In the genomic region with DNA sequence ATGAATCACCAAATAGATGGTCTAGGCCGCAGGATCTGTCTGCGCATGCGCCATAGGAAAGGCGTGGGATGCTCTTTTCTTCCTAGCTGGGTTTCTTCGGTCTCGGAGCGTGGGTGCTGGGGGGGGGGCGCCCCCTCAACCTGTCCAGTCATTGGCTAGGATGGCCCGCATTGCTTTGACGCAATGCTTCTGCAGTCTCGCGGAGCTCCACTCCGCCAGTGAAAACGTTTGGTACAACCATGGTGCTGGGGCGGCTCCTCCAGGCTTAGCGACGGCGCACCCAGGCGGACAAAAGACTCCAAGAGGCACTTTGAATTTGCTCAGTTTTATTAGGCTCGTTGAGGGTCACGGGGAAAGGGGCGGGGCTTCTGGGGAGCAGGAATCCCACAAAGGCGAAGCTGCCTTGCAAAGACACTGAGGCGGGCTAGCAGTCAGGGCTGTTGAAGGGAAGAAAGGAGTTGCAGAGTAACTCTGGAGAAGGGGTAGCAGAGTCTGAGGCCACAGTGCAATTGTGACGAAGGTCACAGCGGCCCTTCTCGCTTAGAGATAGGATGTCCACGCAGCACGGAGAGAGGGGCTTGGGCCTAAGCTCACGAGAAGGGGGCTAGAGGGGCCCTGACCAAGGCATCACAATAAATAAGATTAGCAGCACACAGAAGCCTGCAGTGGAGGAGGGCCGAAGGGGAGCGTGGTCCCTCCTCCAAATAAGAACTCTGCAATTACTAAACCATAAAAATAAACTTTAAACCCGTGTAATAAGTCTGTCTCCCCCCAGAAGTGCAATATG, we compare ENCODE assay signal across 9 mouse cellular contexts. TPM values are rescaled to one million over a fixed set of nuclear protein-coding genes. Genes with fewer than 3 reads are reported as not detected.
DNase-seq lines count a peak whose midpoint lies in the region; ATAC-seq and TF ChIP-seq lines count a peak whose summit lies in the region.
"Had no signal": no experiment of that assay in that cellular context is flagged by ENCODE, and none has a peak within 500 bp of the region (broad histone marks: within the 10 kb centered on the region; RNA-seq: fewer than 3 reads in every experiment).

No protein-coding gene starts in this region.

- H3K27ac ChIP-seq in bone marrow macrophage, adult 2 months (ENCODE audit: insufficient read depth, low read depth, low read length) = peak overlapping the region; percentile 86
- H3K27ac ChIP-seq in embryonic facial prominence, embryonic 15.5 days (replicated peaks) = peak overlapping the region; percentile 92
- peak overlapping the region; percentile 95 for H3K27ac ChIP-seq in limb, embryonic 12.5 days
- H3K27ac ChIP-seq in midbrain, embryonic 14.5 days (replicated peaks; ENCODE audit: low read depth, low read length) = peak overlapping the region; percentile 96

- H3K27me3 ChIP-seq in embryonic facial prominence, embryonic 15.5 days = peaks cover 13% of the 10 kb centered on the region; the same call in 1 of the 2 replicates
- peaks cover 49% of the 10 kb centered on the region for H3K27me3 ChIP-seq in limb, embryonic 12.5 days
- 0 out of 2 replicates have a peak, but pooled peaks cover 9% of the 10 kb centered on the region for H3K27me3 ChIP-seq in midbrain, embryonic 14.5 days (ENCODE audit: control insufficient read depth, insufficient read depth, low read length)

- no peak for TF ChIP-seq POLR2A in bone marrow macrophage, adult 2 months (IDR thresholded peaks at IDR 0.05; ENCODE audit: borderline replicate concordance, low read depth, low read length)

- peak overlapping the region; percentile 44 for H3K4me2 ChIP-seq in embryonic facial prominence, embryonic 15.5 days (replicated peaks)
- H3K4me2 ChIP-seq in limb, embryonic 12.5 days = peak overlapping the region; percentile 52
- H3K4me2 ChIP-seq in midbrain, embryonic 14.5 days (ENCODE audit: low read length) = peak overlapping the region; percentile 56

- H3K4me3 ChIP-seq in bone marrow macrophage, adult 2 months (ENCODE audit: insufficient read depth, low read length) = peak overlapping the region; percentile 56
- H3K4me3 ChIP-seq in embryonic facial prominence, embryonic 15.5 days (replicated peaks) = peak overlapping the region; percentile 35
- H3K4me3 ChIP-seq in limb, embryonic 12.5 days (replicated peaks) = peak overlapping the region; percentile 24
- H3K4me3 ChIP-seq in midbrain, embryonic 14.5 days (replicated peaks; ENCODE audit: low read depth, low read length) = peak overlapping the region; percentile 26

- DNase-seq in A20 (ENCODE audit: low read depth, low spot score) = peak; percentile 86
- peak; percentile 90 for DNase-seq in heart, adult 8-10 months (ENCODE audit: low spot score)
- peak; percentile 92 to 94 for DNase-seq in kidney, adult 8-10 months
- DNase-seq in midbrain, embryonic 14.5 days = peak; percentile 94
- DNase-seq in spleen, adult 12 weeks (ENCODE audit: low spot score) = peak; percentile 54

- peaks cover 3% of the 10 kb centered on the region; the same call in 1 of the 2 replicates for H3K36me3 ChIP-seq in embryonic facial prominence, embryonic 15.5 days
- peaks cover 23% of the 10 kb centered on the region; the same call in 1 of the 2 replicates for H3K36me3 ChIP-seq in limb, embryonic 12.5 days
- peaks cover 20% of the 10 kb centered on the region for H3K36me3 ChIP-seq in midbrain, embryonic 14.5 days (ENCODE audit: control insufficient read depth, insufficient read depth, low read length)

- peak; percentile 99 for ATAC-seq in embryonic facial prominence, embryonic 15.5 days (ENCODE audit: insufficient number of reproducible peaks, low FRiP score, low TSS enrichment, low read depth)
- peak; percentile 99 for ATAC-seq in limb, embryonic 12.5 days (ENCODE audit: insufficient number of reproducible peaks, insufficient read depth, low FRiP score, low TSS enrichment, low read depth)
- peak; percentile 99 for ATAC-seq in midbrain, embryonic 14.5 days (ENCODE audit: low FRiP score, low TSS enrichment)

- H3K9ac ChIP-seq in embryonic facial prominence, embryonic 15.5 days = peak overlapping the region; percentile 39; the same call in 1 of the 2 replicates
- H3K9ac ChIP-seq in limb, embryonic 12.5 days (replicated peaks) = peak overlapping the region; percentile 52; the same call in 1 of the 2 replicates
- H3K9ac ChIP-seq in midbrain, embryonic 14.5 days (replicated peaks; ENCODE audit: low read length) = peak overlapping the region; percentile 63; the same call in 1 of the 2 replicates

- WGBS in embryonic facial prominence, embryonic 15.5 days = 11% methylated on average over 33 of the region's 33 CpGs
- WGBS in limb, embryonic 12.5 days = 13% methylated on average over 33 of the region's 33 CpGs
- 14% methylated on average over 33 of the region's 33 CpGs for WGBS in midbrain, embryonic 14.5 days

- H3K4me1 ChIP-seq in bone marrow macrophage, adult 2 months (ENCODE audit: control insufficient read depth, insufficient read depth, low read length) = peaks cover 12% of the 10 kb centered on the region
- no peaks in the 10 kb centered on the region for H3K4me1 ChIP-seq in embryonic facial prominence, embryonic 15.5 days
- 0 out of 2 replicates have a peak, but pooled peaks cover 7% of the 10 kb centered on the region for H3K4me1 ChIP-seq in limb, embryonic 12.5 days (replicated peaks)
- H3K4me1 ChIP-seq in midbrain, embryonic 14.5 days (ENCODE audit: control insufficient read depth, insufficient read depth, low read length) = peaks cover 16% of the 10 kb centered on the region; the same call in 1 of the 2 replicates

- no peaks in the 10 kb centered on the region for H3K9me3 ChIP-seq in embryonic facial prominence, embryonic 15.5 days (replicated peaks)
- no peaks in the 10 kb centered on the region for H3K9me3 ChIP-seq in limb, embryonic 12.5 days
- no peaks in the 10 kb centered on the region for H3K9me3 ChIP-seq in midbrain, embryonic 14.5 days (ENCODE audit: control insufficient read depth, low read length)
- H3K9me3 ChIP-seq: G1E had no signal

- no peak for TF ChIP-seq CTCF in bone marrow macrophage, adult 2 months (IDR thresholded peaks at IDR 0.05; ENCODE audit: low read depth, low read length)

RNA-seq across cellular contexts. Expression of a gene that starts 5.5 kb away (rescaled TPM):
- 23.6 and 32.4 TPM in 2 replicates for polyA plus RNA-seq in bone marrow macrophage, adult 2 months (2012; ENCODE audit: insufficient read depth, insufficient read length, missing spikeins)
- polyA plus RNA-seq in embryonic facial prominence, embryonic 15.5 days (2015; fragmentation: Nextera tagmentation; extraction: Ambion mirVana) = 35.3 and 42.8 TPM in 2 replicates
- total RNA-seq in heart, adult 8-10 months (2022) = 10 to 100 TPM; 10.9 to 17.1 (median 11.9) TPM
- polyA plus RNA-seq in limb, embryonic 12.5 days (2016; fragmentation: Nextera tagmentation; extraction: Ambion mirVana) = 41.3 and 41.9 TPM in 2 replicates
- polyA plus RNA-seq in midbrain, embryonic 14.5 days (2014; fragmentation: Nextera tagmentation; extraction: Ambion mirVana) = 41.0 and 51.2 TPM in 2 replicates

RNA-seq across cellular contexts. Expression of a gene that starts 9.4 kb away (rescaled TPM):
- polyA plus RNA-seq in bone marrow macrophage, adult 2 months (2012; ENCODE audit: insufficient read depth, insufficient read length, missing spikeins) = 18.9 and 21.0 TPM in 2 replicates
- 14.9 and 15.5 TPM in 2 replicates for polyA plus RNA-seq in embryonic facial prominence, embryonic 15.5 days (2015; fragmentation: Nextera tagmentation; extraction: Ambion mirVana)
- total RNA-seq in heart, adult 8-10 months (2022) = 1 to 10 TPM; 2.3 to 5.2 (median 2.5) TPM
- 24.8 and 27.0 TPM in 2 replicates for polyA plus RNA-seq in limb, embryonic 12.5 days (2016; fragmentation: Nextera tagmentation; extraction: Ambion mirVana)
- 36.9 TPM in 2 replicates for polyA plus RNA-seq in midbrain, embryonic 14.5 days (2014; fragmentation: Nextera tagmentation; extraction: Ambion mirVana)

RNA-seq across cellular contexts. Expression of a gene that starts 31.8 kb away (rescaled TPM):
- polyA plus RNA-seq in bone marrow macrophage, adult 2 months (2012; ENCODE audit: insufficient read depth, insufficient read length, missing spikeins) = not detected in 2 replicates
- 3.8 and 4.5 TPM in 2 replicates for polyA plus RNA-seq in embryonic facial prominence, embryonic 15.5 days (2015; fragmentation: Nextera tagmentation; extraction: Ambion mirVana)
- total RNA-seq in heart, adult 8-10 months (2022) = under 1 TPM in 3 of 4 experiments, not detected in 1; 0.22 to 0.65 (median 0.41) TPM
- 4.1 and 5.8 TPM in 2 replicates for polyA plus RNA-seq in limb, embryonic 12.5 days (2016; fragmentation: Nextera tagmentation; extraction: Ambion mirVana)
- 6.8 and 10.0 TPM in 2 replicates for polyA plus RNA-seq in midbrain, embryonic 14.5 days (2014; fragmentation: Nextera tagmentation; extraction: Ambion mirVana)
- polyA plus RNA-seq: G1E had no signal

Comparison
In these comparisons a context has a peak if more than half of its experiments do, and no peak if none do; other contexts are left out.
1. Peak in every context shown above with its lines: DNase-seq, ATAC-seq, H3K4me3 ChIP-seq and H3K27ac ChIP-seq.